Mouse (Mus musculus): ENCODE measurements at regions not wholly inside any gene's neighbourhood (a gene's known extent, or its start where the extent isn't known, plus 50 kb on each side); places are given as distances from the start of the nearest gene placed in this dataset.

DNA sequence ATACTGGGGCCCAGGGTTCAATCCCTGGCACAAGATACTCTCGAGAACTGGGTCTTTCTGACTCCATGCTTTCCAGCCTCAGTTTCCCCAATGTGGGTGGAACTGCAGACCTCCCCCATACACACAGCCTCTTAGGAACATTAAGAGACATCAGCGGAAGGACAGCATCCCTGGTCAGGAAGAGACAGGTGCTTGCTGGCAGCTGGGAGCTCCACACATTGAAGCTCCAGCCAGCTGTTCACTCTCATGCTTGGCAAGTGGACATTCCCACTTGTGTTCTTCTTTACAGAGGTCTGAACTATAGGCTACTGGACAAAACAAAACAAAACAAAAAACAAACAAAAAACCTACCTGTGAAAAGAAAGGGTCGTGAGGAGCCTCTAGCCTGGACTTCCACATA, 55.5 kb upstream of the Gpc1 start:
- no peak for TF ChIP-seq CTCF (conservative IDR thresholded peaks at IDR 0.05; ENCODE audit: insufficient read depth, insufficient read length, low read depth, low read length)
- no peak for TF ChIP-seq POLR2A (IDR thresholded peaks at IDR 0.05; ENCODE audit: low read depth, low read length)
